Mouse (Mus musculus) liver, postnatal 0 days (tissue): ENCODE results near the gene Nr1i3. TPM values are rescaled to one million over a fixed set of nuclear protein-coding genes. Genes with fewer than 3 reads are reported as not detected.
A peak's percentile ranks its signal among the peaks of the same experiment; 100 is the strongest.

Experiments
- ATAC-seq: fragments of 200-750 bp; cut with Nextera tagmentation; 2 replicates; pipeline ENCODE4 v1.8.0; 2017; ENCODE audit warnings: mild to moderate bottlenecking, moderate library complexity
- DNase-seq: peaks from one replicate; pipeline ENCODE4 v3.0.0-alpha.2; 2016
- H3K27ac ChIP-seq: fragments of 300-500 bp; sonication (generic); 2 replicates; pipeline ENCODE4 v1.5.1; 2014; ENCODE audit warnings: antibody characterized with exemption, moderate library complexity, mild to moderate bottlenecking, low read depth
- H3K27me3 ChIP-seq: fragments of 300-500 bp; sonication (generic); 2 replicates; pipeline ENCODE4 v1.6.1; 2014; ENCODE audit warnings: low read length, control low read depth, mixed read lengths; ENCODE audit not compliant: insufficient read depth
- H3K36me3 ChIP-seq: fragments of 300-500 bp; sonication (generic); replicated peaks from 2 replicates; pipeline ENCODE4 v1.6.1; 2014; ENCODE audit warnings: mild to moderate bottlenecking, control low read depth, low read length, moderate library complexity, mixed read lengths; ENCODE audit not compliant: insufficient read depth
- H3K4me1 ChIP-seq: fragments of 300-500 bp; sonication (generic); 2 replicates; pipeline ENCODE4 v1.6.1; 2014; ENCODE audit warnings: antibody characterized with exemption, mild to moderate bottlenecking, control low read depth; ENCODE audit not compliant: insufficient read depth
- H3K4me2 ChIP-seq: fragments of 300-500 bp; sonication (generic); 2 replicates; pipeline ENCODE4 v1.6.1; 2014; ENCODE audit warnings: low read depth, mild to moderate bottlenecking, low read length, moderate library complexity, mixed read lengths
- H3K4me3 ChIP-seq: fragments of 300-500 bp; sonication (generic); 2 replicates; pipeline ENCODE4 v1.5.1; 2014; ENCODE audit warnings: low read depth, low read length
- H3K9ac ChIP-seq: fragments of 300-500 bp; sonication (generic); replicated peaks from 2 replicates; pipeline ENCODE4 v1.6.1; 2014; ENCODE audit warnings: mild to moderate bottlenecking, moderate library complexity
- H3K9me3 ChIP-seq: fragments of 300-500 bp; sonication (generic); 2 replicates; pipeline ENCODE4 v1.6.1; 2016; ENCODE audit warnings: mild to moderate bottlenecking, control low read depth, low read length, mixed read lengths
- CTCF ChIP-seq: sonication (generic); IDR thresholded peaks from 2 replicates; pipeline ENCODE4 v1.5.1; 2016; ENCODE audit warnings: antibody characterized with exemption, low read depth
- EP300 ChIP-seq: IDR thresholded peaks from 2 replicates; pipeline ENCODE4 v1.6.1; 2016; ENCODE audit warnings: antibody characterized with exemption, low read depth, mild to moderate bottlenecking
- whole genome bisulfite sequencing: fragments of 180-500 bp; shearing (Covaris S2); extraction: QIAGEN DNeasy Blood & Tissue Kit; methylation state at CpG from one replicate; pipeline ENCODE4 v1.1.7; 2014; ENCODE audit not compliant: insufficient replicate concordance; 5-methylcytosine and 5-hydroxymethylcytosine counted together
- polyA plus RNA-seq: library from polyadenylated mRNA; unstranded; fragments of >200 nt; fragmentation: Nextera tagmentation; extraction: Ambion mirVana; gene quantifications from 2 replicates; pipeline ENCODE4 v1.2.1, GENCODE M21; 2015

The Nr1i3 gene
- polyA plus RNA-seq, 1 experiment from 2014 or later: 53.1 TPM

DNA sequence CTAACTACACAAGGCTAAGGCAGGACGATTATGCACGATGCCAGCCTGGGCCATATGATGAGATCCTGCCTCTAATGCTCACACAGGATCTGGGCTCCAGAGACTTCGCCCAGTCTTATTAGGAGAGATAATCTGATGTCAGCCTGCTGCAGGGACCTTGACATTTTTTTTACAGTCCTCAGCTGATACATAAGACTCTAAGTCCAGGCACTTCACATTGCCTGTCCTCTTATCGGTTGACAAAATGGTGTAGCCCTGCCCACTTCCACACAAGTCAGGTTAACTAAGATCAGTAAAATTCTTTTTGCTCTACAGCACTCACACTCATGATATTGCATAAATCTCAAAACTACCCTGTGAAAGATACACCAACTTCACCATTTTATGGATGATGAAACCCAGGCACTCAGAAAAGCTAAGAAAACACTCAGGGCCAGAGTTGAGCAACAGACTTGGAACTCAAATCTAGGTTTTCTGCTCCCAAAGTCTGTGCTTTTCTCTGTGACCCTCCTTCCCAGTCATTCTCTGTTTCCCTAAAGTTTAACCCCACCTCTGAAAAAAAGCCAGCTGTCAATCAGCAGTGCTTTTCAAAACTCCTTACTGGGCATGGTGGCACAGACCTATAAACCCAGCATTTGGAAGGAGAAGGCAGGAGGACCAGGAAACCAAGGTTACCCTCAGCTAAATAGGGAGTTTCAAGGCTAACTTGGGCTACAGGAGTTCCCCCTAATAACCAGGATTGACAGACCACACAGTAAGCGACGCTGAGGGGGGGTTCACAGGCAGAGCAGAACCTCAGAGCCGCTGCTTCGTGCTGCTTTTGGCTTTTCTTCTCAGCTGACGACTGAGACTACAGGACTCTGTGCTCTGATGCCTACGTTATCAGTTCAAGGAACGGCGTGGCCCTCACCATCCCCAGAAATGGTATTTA, 19.3 kb downstream of the Nr1i3 start:
- peak overlapping the region; percentile 16 for H3K9ac ChIP-seq
- peak overlapping the region; percentile 82 for H3K27ac ChIP-seq
- H3K4me2 ChIP-seq: peak overlapping the region; percentile 51
- peaks cover 23% of the 10 kb centered on the region for H3K4me1 ChIP-seq
- peak overlapping the region; percentile 48 for H3K4me3 ChIP-seq
- H3K36me3 ChIP-seq: peaks cover 38% of the 10 kb centered on the region
- 42% methylated on average over 12 of the region's 12 CpGs for WGBS
- H3K27me3 ChIP-seq: no peaks in the 10 kb centered on the region
- no peak for TF ChIP-seq CTCF
- no peak for TF ChIP-seq EP300
- no peak for ATAC-seq
- no peak for DNase-seq
- no peaks in the 10 kb centered on the region for H3K9me3 ChIP-seq

- H3K4me3 ChIP-seq: peak within 1 kb of the TSS; percentile 48
- no peak for TF ChIP-seq EP300
- no peak for TF ChIP-seq CTCF
- peak; percentile 61 for DNase-seq
- H3K36me3 ChIP-seq: peaks cover 47% of the 10 kb centered on the region
- H3K27ac ChIP-seq: peak within 1 kb of the TSS; percentile 82
- no peaks in the 10 kb centered on the region for H3K9me3 ChIP-seq
- 43% methylated on average over 14 of the region's 14 CpGs for WGBS
- H3K9ac ChIP-seq: peak within 1 kb of the TSS; percentile 16
- no peaks in the 10 kb centered on the region for H3K27me3 ChIP-seq
- H3K4me2 ChIP-seq: peak within 1 kb of the TSS; percentile 52
- H3K4me1 ChIP-seq: peaks cover 23% of the 10 kb centered on the region
- peak; percentile 47 for ATAC-seq
Observed at GRCm38 (mm10) chr1:171234126-171234525, 20.4 kb downstream of the Nr1i3 start, which contains the start of gene Fcer1g. Gene Fcer1g (minus strand): TSS chr1:171234365.

DNA sequence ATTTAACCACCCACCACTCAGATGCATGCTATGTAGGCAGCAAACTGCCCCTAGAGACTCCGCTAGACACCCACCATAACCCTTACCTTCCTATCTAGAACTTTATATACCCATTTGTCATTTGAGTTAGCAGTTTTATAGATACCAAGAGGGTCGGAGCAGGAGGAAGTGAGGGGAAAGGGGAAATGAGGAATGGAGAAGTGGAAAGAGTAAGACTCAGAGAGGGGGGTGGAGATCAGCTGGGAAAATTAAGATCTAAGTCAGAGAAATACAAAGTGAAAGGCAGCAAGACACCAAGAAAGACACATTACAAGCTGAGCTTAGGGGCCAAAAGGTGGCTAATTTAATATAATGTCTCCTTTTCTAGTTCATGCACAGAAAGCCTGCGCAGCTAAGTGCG, 20.8 kb downstream of the Nr1i3 start:
- peak overlapping the region; percentile 48; the same call in 1 of the 2 replicates for H3K4me3 ChIP-seq
- peak overlapping the region; percentile 82 for H3K27ac ChIP-seq
- no peak overlapping the region for H3K9ac ChIP-seq
- WGBS: 66% methylated on average over 4 of the region's 4 CpGs
- no peaks in the 10 kb centered on the region for H3K9me3 ChIP-seq
- peaks cover 51% of the 10 kb centered on the region for H3K36me3 ChIP-seq
- TF ChIP-seq CTCF (no peak), EP300 (no peak)
- H3K27me3 ChIP-seq: no peaks in the 10 kb centered on the region
- no peak for DNase-seq
- no peak for ATAC-seq
- peak overlapping the region; percentile 52 for H3K4me2 ChIP-seq
- peaks cover 23% of the 10 kb centered on the region for H3K4me1 ChIP-seq

GRCm38 (mm10) chr1:171235791-171236190, 22.0 kb downstream of the Nr1i3 start:
- no peak for DNase-seq
- peaks cover 15% of the 10 kb centered on the region for H3K4me1 ChIP-seq
- 67% methylated on average over 4 of the region's 4 CpGs for WGBS
- peaks cover 57% of the 10 kb centered on the region for H3K36me3 ChIP-seq
- H3K27ac ChIP-seq: no peak overlapping the region
- H3K9me3 ChIP-seq: no peaks in the 10 kb centered on the region
- no peak overlapping the region for H3K9ac ChIP-seq
- no peaks in the 10 kb centered on the region for H3K27me3 ChIP-seq
- H3K4me2 ChIP-seq: no peak overlapping the region
- ATAC-seq: no peak
- no peak overlapping the region for H3K4me3 ChIP-seq
- TF ChIP-seq CTCF: no peak
- no peak for TF ChIP-seq EP300

DNA sequence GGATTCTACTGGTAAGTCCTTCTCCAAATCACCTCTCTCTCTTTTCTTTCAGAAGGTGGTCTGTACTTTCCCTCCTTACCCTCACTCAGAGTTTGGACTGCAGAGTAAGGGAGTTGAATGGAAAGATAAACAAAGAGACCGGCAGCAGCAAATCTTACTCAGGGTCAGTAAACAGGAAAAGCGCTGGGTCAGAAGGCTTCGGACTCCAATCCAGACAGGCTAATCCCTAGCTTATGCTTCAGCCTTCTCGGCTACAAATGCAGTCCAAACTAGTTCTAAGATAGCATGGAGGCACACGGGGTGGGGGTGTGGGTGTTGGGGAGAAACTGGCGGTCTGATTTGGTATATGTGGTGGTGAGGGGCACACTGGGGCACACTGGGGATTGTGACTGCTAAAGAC, 23.7 kb downstream of the Nr1i3 start:
- TF ChIP-seq EP300 (no peak), CTCF (no peak)

GRCm38 (mm10) chr1:171238463-171238862, 24.7 kb downstream of the Nr1i3 start:
- ATAC-seq (peak; percentile 63), DNase-seq (peak; percentile 83)
- Histone ChIP-seq H3K9ac (no peak overlapping the region), H3K4me3 (no peak overlapping the region), H3K27ac (peak overlapping the region; percentile 44; the same call in 1 of the 2 replicates), H3K9me3 (no peaks in the 10 kb centered on the region), H3K27me3 (no peaks in the 10 kb centered on the region), H3K36me3 (peaks cover 77% of the 10 kb centered on the region), H3K4me1 (peaks cover 2% of the 10 kb centered on the region; the same call in 1 of the 2 replicates), H3K4me2 (no peak overlapping the region)
- TF ChIP-seq CTCF (peak; percentile 91), EP300 (no peak)
- WGBS: 63% methylated on average over 14 of the region's 14 CpGs

More for the DNA sequence above, 23.7 kb downstream of the Nr1i3 start:
- peaks cover 7% of the 10 kb centered on the region for H3K4me1 ChIP-seq
- WGBS: 67% methylated on average over 6 of the region's 6 CpGs
- H3K9ac ChIP-seq: no peak overlapping the region
- H3K36me3 ChIP-seq: peaks cover 71% of the 10 kb centered on the region
- no peaks in the 10 kb centered on the region for H3K27me3 ChIP-seq
- no peaks in the 10 kb centered on the region for H3K9me3 ChIP-seq
- H3K27ac ChIP-seq: no peak overlapping the region
- no peak overlapping the region for H3K4me3 ChIP-seq
- H3K4me2 ChIP-seq: no peak overlapping the region
- DNase-seq (no peak), ATAC-seq (no peak)
